Mouse (Mus musculus): ENCODE data around the gene Eif2b5.

Gene Eif2b5

GRCm38 (mm10) chr16:20498677-20499475 is at the start of gene Eif2b5:
Eif2b5 (plus strand) TSS chr16:20498817.
- in situ Hi-C loops (cut with MboI, MseI): no loop called here

GRCm38 (mm10) chr16:20451774-20452173 is 46.8 kb upstream of the Eif2b5 start:
- in situ Hi-C loops (cut with MboI, MseI): loop anchor here in 1 of 2 experiments (25.0 kb wide), 1 partner anchor 489 kb away; no protein-coding TSS in a partner anchor

- in situ Hi-C loops (cut with MboI, MseI): loop anchor here in 1 of 2 experiments (25.0 kb wide), 1 partner anchor 492 kb away; no protein-coding TSS in a partner anchor
Observed at GRCm38 (mm10) chr16:20454155-20454654, 44.4 kb upstream of the Eif2b5 start.

GRCm38 (mm10) chr16:20456106-20456505 is 42.5 kb upstream of the Eif2b5 start:
- in situ Hi-C loops (cut with MboI, MseI): loop anchor here in 1 of 2 experiments (25.0 kb wide), 1 partner anchor 494 kb away; no protein-coding TSS in a partner anchor

- in situ Hi-C loops (cut with MboI, MseI): loop anchor here in 1 of 2 experiments (25.0 kb wide), 1 partner anchor 496 kb away; no protein-coding TSS in a partner anchor
Observed at GRCm38 (mm10) chr16:20458736-20459135, 39.9 kb upstream of the Eif2b5 start.

- in situ Hi-C loops (cut with MboI, MseI): loop anchor here in 1 of 2 experiments (25.0 kb wide), 1 partner anchor 502 kb away; no protein-coding TSS in a partner anchor
Observed at GRCm38 (mm10) chr16:20464725-20465124, 33.9 kb upstream of the Eif2b5 start.

GRCm38 (mm10) chr16:20470981-20471380 is 27.6 kb upstream of the Eif2b5 start:
- in situ Hi-C loops (cut with MboI, MseI): loop anchor here in 1 of 2 experiments (10.0 to 25.0 kb wide), 2 partner anchors 156 to 509 kb away; no protein-coding TSS in a partner anchor

GRCm38 (mm10) chr16:20471686-20472085 is 26.9 kb upstream of the Eif2b5 start:
- in situ Hi-C loops (cut with MboI, MseI): loop anchor here in 1 of 2 experiments (10.0 to 25.0 kb wide), 2 partner anchors 157 to 509 kb away; no protein-coding TSS in a partner anchor

- in situ Hi-C loops (cut with MboI, MseI): loop anchor here in 1 of 2 experiments (10.0 to 25.0 kb wide), 2 partner anchors 159 to 511 kb away; no protein-coding TSS in a partner anchor
Observed at GRCm38 (mm10) chr16:20473748-20474147, 24.9 kb upstream of the Eif2b5 start.

- in situ Hi-C loops (cut with MboI, MseI): loop anchor here in 1 of 2 experiments (10.0 to 25.0 kb wide), 2 partner anchors 159 to 512 kb away; no protein-coding TSS in a partner anchor
Observed at GRCm38 (mm10) chr16:20474211-20474610, 24.4 kb upstream of the Eif2b5 start.

GRCm38 (mm10) chr16:20474786-20475185 is 23.8 kb upstream of the Eif2b5 start:
- in situ Hi-C loops (cut with MboI, MseI): loop anchor here in 1 of 2 experiments (10.0 to 25.0 kb wide), 2 partner anchors 160 to 512 kb away; no protein-coding TSS in a partner anchor

GRCm38 (mm10) chr16:20475335-20475734 is 23.3 kb upstream of the Eif2b5 start:
- in situ Hi-C loops (cut with MboI, MseI): loop anchor here in 1 of 2 experiments (10.0 kb wide), 1 partner anchor 161 kb away; no protein-coding TSS in a partner anchor

GRCm38 (mm10) chr16:20476857-20477256 is 21.8 kb upstream of the Eif2b5 start:
- in situ Hi-C loops (cut with MboI, MseI): loop anchor here in 1 of 2 experiments (10.0 kb wide), 1 partner anchor 162 kb away; no protein-coding TSS in a partner anchor

- in situ Hi-C loops (cut with MboI, MseI): loop anchor here in 1 of 2 experiments (10.0 kb wide), 1 partner anchor 162 kb away; no protein-coding TSS in a partner anchor
Observed at GRCm38 (mm10) chr16:20477270-20477669, 21.3 kb upstream of the Eif2b5 start.

- in situ Hi-C loops (cut with MboI, MseI): loop anchor here in 1 of 2 experiments (10.0 kb wide), 1 partner anchor 164 kb away; no protein-coding TSS in a partner anchor
Observed at GRCm38 (mm10) chr16:20478504-20478903, 20.1 kb upstream of the Eif2b5 start.

- in situ Hi-C loops (cut with MboI, MseI): loop anchor here in 1 of 2 experiments (10.0 kb wide), 1 partner anchor 164 kb away; no protein-coding TSS in a partner anchor
Observed at GRCm38 (mm10) chr16:20479026-20479760, 19.4 kb upstream of the Eif2b5 start.

GRCm38 (mm10) chr16:20480115-20480514 is 18.5 kb upstream of the Eif2b5 start:
- in situ Hi-C loops (cut with MboI, MseI): loop anchor here in 1 of 2 experiments (10.0 kb wide), 1 partner anchor 255 kb away; no protein-coding TSS in a partner anchor

- in situ Hi-C loops (cut with MboI, MseI): loop anchor here in 1 of 2 experiments (10.0 kb wide), 1 partner anchor 257 kb away; no protein-coding TSS in a partner anchor
Observed at GRCm38 (mm10) chr16:20481746-20482145, 16.9 kb upstream of the Eif2b5 start.

GRCm38 (mm10) chr16:20483716-20484115 is 14.9 kb upstream of the Eif2b5 start:
- in situ Hi-C loops (cut with MboI, MseI): loop anchor here in 1 of 2 experiments (10.0 kb wide), 1 partner anchor 259 kb away; no protein-coding TSS in a partner anchor

GRCm38 (mm10) chr16:20485061-20485460 is 13.6 kb upstream of the Eif2b5 start:
- in situ Hi-C loops (cut with MboI, MseI): loop anchor here in 1 of 2 experiments (10.0 kb wide), 1 partner anchor 260 kb away; no protein-coding TSS in a partner anchor

Measured in T-helper 17 cell (primary cell).